Mouse (Mus musculus): ENCODE data around the gene Slc36a4.

The Slc36a4 gene

GRCm38 (mm10) chr9:15709599-15710381 lies at the start of gene Slc36a4:
Slc36a4 (plus strand) TSS chr9:15709738.
- DNase-seq (ENCODE audit: low spot score) = peak; percentile 70

DNA sequence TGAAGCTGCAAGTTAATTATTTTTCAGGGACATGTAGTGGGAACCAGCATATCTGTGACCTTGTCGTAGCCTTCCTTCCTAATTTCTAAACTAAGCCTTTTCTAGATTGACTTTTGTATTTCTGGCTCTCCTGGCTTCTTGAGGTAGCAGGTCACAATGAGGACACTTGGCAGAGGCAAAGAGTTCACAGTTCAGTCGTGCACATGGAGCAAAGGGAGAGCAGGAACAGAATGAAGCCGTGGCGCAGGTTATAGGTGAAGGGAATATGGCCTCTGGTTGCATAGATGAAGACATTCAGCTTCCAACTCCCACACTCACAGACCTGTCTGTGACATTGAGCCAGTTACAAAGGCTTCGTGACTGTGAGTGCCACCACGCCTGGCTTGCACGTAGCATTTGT lies 44.9 kb upstream of the Slc36a4 start:
- no peak for DNase-seq (ENCODE audit: low spot score)

DNA sequence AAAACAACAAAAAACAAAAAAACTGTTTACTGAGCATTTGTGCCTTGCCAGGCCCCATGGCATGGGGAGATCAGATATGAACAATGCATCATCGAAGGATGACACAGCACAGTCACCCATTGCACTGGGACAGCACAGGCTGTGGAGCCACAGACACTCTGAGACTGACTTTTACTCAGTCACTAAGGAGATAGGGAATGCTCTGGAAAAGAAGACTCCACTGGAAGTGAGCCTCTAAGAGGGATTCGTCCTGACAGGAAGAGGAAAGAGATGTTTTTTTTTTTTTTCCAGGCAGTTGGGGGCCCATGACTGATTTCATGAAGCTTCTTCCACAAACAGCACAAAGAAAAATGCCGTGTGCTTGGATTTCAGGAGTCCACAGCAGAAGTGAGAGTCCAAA lies 40.1 kb upstream of the Slc36a4 start:
- DNase-seq (ENCODE audit: low spot score) = no peak

GRCm38 (mm10) chr9:15670002-15670527 lies 39.5 kb upstream of the Slc36a4 start:
- DNase-seq (ENCODE audit: low spot score) = no peak

DNA sequence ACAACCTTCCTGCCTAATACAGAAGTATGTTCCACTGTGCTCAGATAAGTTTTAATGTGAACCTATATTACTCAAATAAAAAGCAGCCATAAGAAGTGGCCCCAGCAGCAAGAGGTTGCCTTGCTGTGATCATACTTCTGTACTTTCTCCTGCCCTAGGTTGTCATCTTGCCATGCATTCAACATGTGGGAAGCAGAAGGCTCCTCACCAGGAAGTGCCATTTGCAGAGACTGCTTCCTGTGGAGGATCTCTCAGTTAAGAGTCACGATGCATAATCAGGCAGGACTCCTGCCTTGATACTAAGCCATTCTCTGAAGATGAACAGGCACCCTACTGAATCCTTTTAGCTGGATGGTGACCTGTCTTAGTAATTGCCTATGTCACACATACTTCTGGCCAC lies 37.3 kb upstream of the Slc36a4 start:
- no peak for DNase-seq (ENCODE audit: low spot score)

DNA sequence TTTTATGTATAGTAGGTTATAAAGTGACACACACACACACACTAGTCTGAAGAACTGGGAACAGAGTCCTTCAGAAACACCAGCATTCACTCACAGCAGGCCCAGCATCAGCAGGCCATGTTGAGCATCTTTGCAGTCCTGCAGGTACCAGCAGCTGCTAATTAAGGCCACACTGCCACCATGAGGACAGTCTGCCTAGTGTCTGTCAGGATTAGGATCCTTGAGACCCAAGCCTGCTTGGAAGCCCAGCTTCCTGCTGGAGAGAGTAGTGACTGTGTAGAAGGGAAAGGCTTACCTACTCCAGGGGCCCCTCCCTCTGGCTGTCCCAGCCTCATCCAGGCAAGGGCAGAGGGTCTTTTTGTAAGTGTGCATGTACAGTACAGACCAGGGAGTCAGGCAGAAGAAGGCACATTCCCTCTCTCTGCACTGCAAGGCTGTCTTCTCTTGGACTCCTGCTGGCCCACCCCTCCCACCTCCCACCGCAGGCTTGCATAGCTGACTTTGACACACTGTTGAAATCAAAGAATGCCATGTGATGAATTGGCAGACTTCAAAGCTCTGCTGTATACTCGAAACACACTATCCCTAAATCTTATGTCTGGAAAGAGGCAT lies 27.6 kb upstream of the Slc36a4 start:
- peak; percentile 62 for DNase-seq (ENCODE audit: low spot score)

DNA sequence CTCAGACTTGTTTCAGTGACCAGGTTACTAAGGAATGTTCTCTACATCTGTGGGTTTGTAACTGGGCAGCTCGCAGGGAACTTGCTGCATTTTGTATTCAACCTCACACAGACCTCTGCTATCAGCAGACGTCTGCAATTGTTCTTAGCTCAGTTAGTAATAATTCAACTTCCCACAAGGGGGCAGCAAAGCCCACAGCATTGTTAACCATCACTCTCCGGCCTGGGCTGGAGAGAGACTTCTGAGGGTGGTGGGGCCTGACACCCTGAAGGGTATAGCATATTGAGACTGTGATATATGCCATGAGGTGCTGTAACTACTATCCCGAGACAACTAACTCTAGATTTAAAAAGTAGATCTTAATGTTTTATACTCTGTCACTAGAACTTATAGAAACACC lies 24.3 kb upstream of the Slc36a4 start:
- DNase-seq (ENCODE audit: low spot score) = peak; percentile 70

DNA sequence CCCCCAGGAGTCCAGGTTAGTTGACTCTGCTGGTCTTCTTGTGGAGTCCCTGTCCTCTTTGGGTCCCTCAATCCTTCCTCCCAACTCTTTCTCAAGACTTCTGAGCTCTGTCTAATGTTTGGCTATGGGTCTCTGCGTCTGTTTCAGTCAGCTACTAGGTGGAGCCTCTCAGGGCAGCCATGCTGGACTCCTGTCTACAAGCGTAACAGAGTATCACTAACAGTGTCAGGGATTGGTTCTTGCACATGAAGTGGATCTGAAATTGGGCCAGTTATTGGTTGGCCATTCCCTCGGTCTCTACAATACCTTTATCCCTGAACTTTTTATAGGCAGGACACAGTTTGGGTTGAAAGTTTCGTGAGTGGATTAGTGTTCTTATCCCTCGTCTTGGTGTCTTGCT lies 22.2 kb upstream of the Slc36a4 start:
- DNase-seq (ENCODE audit: low spot score) = no peak

DNA sequence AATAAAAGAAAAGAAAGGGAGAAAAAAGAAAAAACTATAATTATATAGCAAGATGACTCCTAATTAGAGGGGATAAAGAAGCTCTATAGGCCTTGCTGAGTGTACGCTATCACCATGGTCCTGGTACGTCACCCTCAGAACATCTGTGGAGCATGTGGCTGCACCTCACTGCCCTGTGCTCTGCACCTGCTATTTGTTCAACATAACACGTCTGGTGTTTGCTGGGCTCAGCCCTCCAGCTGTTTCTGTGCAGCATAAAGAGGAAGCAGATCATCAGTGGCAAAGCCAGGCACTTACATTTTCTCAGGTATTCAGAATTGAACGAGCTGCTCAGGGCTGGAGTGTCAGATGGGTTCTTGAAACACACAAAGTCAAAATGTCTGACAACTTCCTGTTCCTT lies 15.7 kb upstream of the Slc36a4 start:
- DNase-seq (ENCODE audit: low spot score) = no peak

GRCm38 (mm10) chr9:15694989-15695388 lies 14.5 kb upstream of the Slc36a4 start:
- no peak for DNase-seq (ENCODE audit: low spot score)

DNA sequence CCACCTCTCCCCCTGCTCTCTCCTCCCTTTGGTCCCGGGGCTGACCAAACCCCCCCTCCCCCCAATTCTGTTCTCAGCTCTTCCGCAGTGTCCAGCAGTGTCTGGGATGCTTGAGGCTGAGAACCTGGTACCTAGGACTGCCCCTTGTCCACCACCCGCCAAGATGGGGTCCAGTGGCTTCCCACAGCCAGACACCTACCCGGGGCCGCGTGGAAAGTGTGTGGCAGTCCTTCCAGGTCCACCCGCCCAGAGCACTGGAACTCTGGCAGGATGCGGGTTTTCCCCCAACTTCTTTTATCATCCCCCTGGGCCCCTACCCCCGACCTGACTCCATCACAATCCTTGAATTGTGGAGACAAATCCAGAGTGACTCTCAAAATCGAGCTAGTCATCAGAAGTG lies 3.8 kb upstream of the Slc36a4 start:
- no peak for DNase-seq (ENCODE audit: low spot score)

GRCm38 (mm10) chr9:15708979-15709598 lies 449 bp upstream of the Slc36a4 start:
- DNase-seq (ENCODE audit: low spot score) = peak; percentile 3

- DNase-seq (ENCODE audit: low spot score) = no peak
Observed at GRCm38 (mm10) chr9:15710821-15711565, 1.5 kb downstream of the Slc36a4 start.

GRCm38 (mm10) chr9:15711676-15712075 lies 2.1 kb downstream of the Slc36a4 start:
- no peak for DNase-seq (ENCODE audit: low spot score)

DNA sequence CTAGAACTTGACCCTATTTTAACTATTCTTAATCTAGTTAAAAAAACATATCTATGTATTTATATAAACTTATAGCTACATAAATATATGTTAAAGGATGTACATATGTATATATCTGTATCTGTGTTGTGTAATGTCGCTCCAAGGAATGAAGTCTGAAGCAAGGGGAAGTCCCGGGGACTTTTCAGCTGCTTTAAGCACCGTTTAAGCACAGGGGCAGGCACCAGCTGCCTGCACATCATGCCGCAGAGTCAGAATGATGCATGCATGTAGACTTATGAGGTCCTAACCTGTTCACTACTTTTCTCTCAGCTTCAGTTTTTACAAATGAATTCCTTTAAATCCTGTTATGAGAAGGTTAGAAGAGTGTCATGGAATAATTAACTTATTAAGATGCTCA lies 5.3 kb downstream of the Slc36a4 start:
- no peak for DNase-seq (ENCODE audit: low spot score)

- peak; percentile 31 for DNase-seq (ENCODE audit: low spot score)
Observed at GRCm38 (mm10) chr9:15715193-15715989, 5.9 kb downstream of the Slc36a4 start.

DNA sequence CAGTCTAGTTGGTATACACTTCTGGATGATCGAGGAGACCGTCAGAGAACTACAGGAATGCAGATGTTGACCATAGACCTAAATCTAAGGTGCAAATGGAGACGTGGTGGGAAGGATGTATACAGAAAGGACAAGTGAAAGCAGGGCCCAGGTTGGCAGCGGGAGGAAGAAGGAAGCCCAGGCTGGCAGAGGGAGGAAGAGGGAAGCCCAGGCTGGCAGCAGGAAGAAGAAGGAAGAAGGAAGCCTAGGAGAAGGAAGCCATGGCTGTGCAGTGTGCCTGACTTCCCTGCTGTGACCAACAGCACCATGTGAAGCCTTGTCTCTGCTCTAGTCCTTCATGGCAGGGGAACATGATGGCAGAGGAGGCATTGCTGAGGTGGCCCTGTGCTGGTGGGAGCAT lies 7.8 kb downstream of the Slc36a4 start:
- DNase-seq (ENCODE audit: low spot score) = no peak

GRCm38 (mm10) chr9:15718295-15718694 lies 8.8 kb downstream of the Slc36a4 start:
- DNase-seq (ENCODE audit: low spot score) = no peak

- DNase-seq (ENCODE audit: low spot score) = no peak
Observed at GRCm38 (mm10) chr9:15719594-15719993, 10.1 kb downstream of the Slc36a4 start.

- DNase-seq (ENCODE audit: low spot score) = no peak
Observed at GRCm38 (mm10) chr9:15720556-15720955, 11.0 kb downstream of the Slc36a4 start.

DNA sequence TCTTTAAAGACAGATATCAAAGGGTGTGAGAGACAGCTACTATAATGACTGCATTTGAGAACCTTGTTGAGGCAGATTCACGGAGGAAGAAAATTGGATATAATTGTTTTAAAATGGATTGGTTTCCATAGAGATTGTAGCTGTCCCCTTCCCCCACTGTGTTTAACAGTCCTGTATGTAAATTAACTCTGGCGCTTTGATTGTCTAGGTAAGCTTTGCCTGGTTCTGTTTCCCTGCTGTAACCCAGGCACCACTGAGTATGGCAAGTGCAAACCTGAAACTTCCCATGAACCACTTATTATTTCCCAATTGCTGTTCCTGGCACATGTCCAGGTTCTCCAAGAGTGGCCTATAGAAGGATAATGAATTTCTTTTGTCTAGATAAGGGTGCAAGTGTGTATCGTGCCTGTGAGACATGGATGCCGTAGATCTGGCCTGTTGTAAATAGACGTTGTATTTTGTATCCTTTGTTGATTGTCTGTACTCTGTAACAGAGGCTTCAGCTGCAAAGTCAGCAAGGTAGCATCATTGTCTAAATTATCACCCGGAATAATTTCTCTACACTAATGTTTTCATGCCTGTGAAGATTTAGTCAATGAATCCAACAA lies 11.8 kb downstream of the Slc36a4 start:
- peak; percentile 26 for DNase-seq (ENCODE audit: low spot score)
